Mouse (Mus musculus): ENCODE measurements around the gene Map3k1. TPM values are rescaled to one million over a fixed set of nuclear protein-coding genes. Genes with fewer than 3 reads are reported as not detected.

Map3k1 gene
- total and polyA plus RNA-seq, 3 experiments, result 10.7 to 48.7 (median 13.4) TPM

- TF ChIP-seq NRF1 (IDR thresholded peaks at IDR 0.05; ENCODE audit: low read depth, low read length), result no peak
- no peak for TF ChIP-seq USF1 (IDR thresholded peaks at IDR 0.05; ENCODE audit: low read depth, low read length)
- TF ChIP-seq ZC3H11A (IDR thresholded peaks at IDR 0.05; ENCODE audit: low read depth, low read length), result no peak
- TF ChIP-seq IRF4 (IDR thresholded peaks at IDR 0.05; ENCODE audit: low read depth, low read length), result no peak
- no peak for TF ChIP-seq GABPA (IDR thresholded peaks at IDR 0.05; ENCODE audit: insufficient replicate concordance, low read depth, low read length)
- TF ChIP-seq USF2 (conservative IDR thresholded peaks at IDR 0.05; ENCODE audit: low read depth, low read length), result no peak
- no peak for TF ChIP-seq ZKSCAN1 (IDR thresholded peaks at IDR 0.05; ENCODE audit: borderline replicate concordance, low read depth, low read length)
- peak; percentile 35; the same call in 1 of the 2 replicates for TF ChIP-seq SIN3A (IDR thresholded peaks at IDR 0.05; ENCODE audit: low read length)
- TF ChIP-seq KAT2A (IDR thresholded peaks at IDR 0.05; ENCODE audit: insufficient replicate concordance, low read length), result no peak
Observed at GRCm38 (mm10) chr13:111804951-111805673, 3.7 kb downstream of the Map3k1 start (continued).

- H3K4me1 ChIP-seq (ENCODE audit: control insufficient read depth in 1 of 2, insufficient read depth in 2 of 2), result peaks cover 30 to 59% of the 10 kb centered on the region in 2 experiments
- in situ Hi-C loops (cut with MboI; ENCODE audit: low pct_ligation_motif_present, low pct_unique_long_range_greater_than_20kb, low sequenced_read_pairs), result no loop called here
- peaks cover 0 to 18% of the 10 kb centered on the region in 2 experiments for H3K36me3 ChIP-seq (replicated peaks in 1 of 2; ENCODE audit: control insufficient read depth in 1 of 2, insufficient read depth in 1 of 2, low read length in 1 of 2)
- peak overlapping the region; percentile 90; the same call in 1 of the 2 replicates for H3K4me2 ChIP-seq (ENCODE audit: insufficient read depth, low read depth, poor library complexity, severe bottlenecking)
- TF ChIP-seq ETS1 (conservative IDR thresholded peaks at IDR 0.05; ENCODE audit: low read depth, low read length) (no peak), TBP (conservative IDR thresholded peaks at IDR 0.05; ENCODE audit: low read depth, low read length) (no peak), UBTF (IDR thresholded peaks at IDR 0.05; ENCODE audit: low read depth, low read length) (no peak), PAX5 (IDR thresholded peaks at IDR 0.05; ENCODE audit: low read length) (no peak), MAZ (IDR thresholded peaks at IDR 0.05; ENCODE audit: low read depth, low read length) (no peak), TCF12 (IDR thresholded peaks at IDR 0.05; ENCODE audit: low read depth, low read length) (no peak), ZMIZ1 (IDR thresholded peaks at IDR 0.05; ENCODE audit: low read depth, low read length) (no peak), E2F4 (IDR thresholded peaks at IDR 0.05; ENCODE audit: insufficient replicate concordance, low read depth, low read length) (no peak), HCFC1 (IDR thresholded peaks at IDR 0.05; ENCODE audit: low read depth, low read length) (no peak), CTCF (conservative IDR thresholded peaks at IDR 0.05 in 1 of 2, IDR thresholded peaks at IDR 0.05 in 1 of 2; ENCODE audit: low read depth in 2 of 2, low read length in 2 of 2) (no peak), GABPA (IDR thresholded peaks at IDR 0.05; ENCODE audit: insufficient replicate concordance, low read depth, low read length) (no peak), ZNF384 (IDR thresholded peaks at IDR 0.05; ENCODE audit: low read depth, low read length) (no peak), CHD2 (IDR thresholded peaks at IDR 0.05; ENCODE audit: low read length) (no peak), SIN3A (IDR thresholded peaks at IDR 0.05; ENCODE audit: low read length) (no peak), NELFE (IDR thresholded peaks at IDR 0.05; ENCODE audit: low read depth, low read length) (no peak), MAX (IDR thresholded peaks at IDR 0.05; ENCODE audit: low read length) (no peak), MEF2A (IDR thresholded peaks at IDR 0.05; ENCODE audit: borderline replicate concordance, low read depth, low read length) (no peak), POLR2AphosphoS2 (IDR thresholded peaks at IDR 0.05; ENCODE audit: low read depth, low read length) (no peak), JUND (conservative IDR thresholded peaks at IDR 0.05; ENCODE audit: low read depth, low read length) (no peak), JUN (IDR thresholded peaks at IDR 0.05; ENCODE audit: insufficient read depth, low read depth, low read length) (no peak)
- H3K27ac ChIP-seq (ENCODE audit: insufficient read depth, low read depth), result no peak overlapping the region
- H3K4me3 ChIP-seq (replicated peaks in 1 of 3; ENCODE audit: low read depth in 2 of 3, low read length in 2 of 3, poor library complexity in 1 of 3), result no peak overlapping the region
- DNase-seq (ENCODE audit: extremely low read depth), result no peak
- no peaks in the 10 kb centered on the region for H3K9me3 ChIP-seq (replicated peaks; ENCODE audit: low read length)
- H3K79me2 ChIP-seq (replicated peaks; ENCODE audit: control insufficient read depth, extremely low read depth, insufficient read depth, poor library complexity, severe bottlenecking), result peaks cover 79% of the 10 kb centered on the region
- no peaks in the 10 kb centered on the region for H3K27me3 ChIP-seq (replicated peaks)
- 0 out of 2 replicates have a peak overlapping the region, but pooled peaks have one; percentile 63 for H3K9ac ChIP-seq (ENCODE audit: insufficient read depth, low read depth)
- dilution Hi-C loops (cut with MboI; ENCODE audit: extremely low pct_ligation_motif_present, extremely low pct_unique_long_range_greater_than_20kb, low sequenced_read_pairs), result no loop called here
Observed at GRCm38 (mm10) chr13:111804189-111804588, 4.6 kb downstream of the Map3k1 start.
